Mouse (Mus musculus): ENCODE data around the gene Atp6v0a2. TPM values are rescaled to one million over a fixed set of nuclear protein-coding genes. Genes with fewer than 3 reads are reported as not detected.

Gene Atp6v0a2
- polyA plus RNA-seq, 1 experiment = 127 TPM

- 97% methylated on average over 3 of the region's 3 CpGs for WGBS
- Histone ChIP-seq H3K4me1 (replicated peaks; ENCODE audit: control insufficient read depth, insufficient read depth, low read length) (no peaks in the 10 kb centered on the region), H3K36me3 (ENCODE audit: control insufficient read depth, insufficient read depth, low read length) (no peaks in the 10 kb centered on the region), H3K4me3 (ENCODE audit: control insufficient read depth, insufficient read depth, low read length) (no peak overlapping the region), H3K27me3 (ENCODE audit: control insufficient read depth, insufficient read depth, low read length) (no peaks in the 10 kb centered on the region), H3K27ac (ENCODE audit: control insufficient read depth, insufficient read depth, low read length) (no peak overlapping the region)
- TF ChIP-seq POLR2A (IDR thresholded peaks at IDR 0.05; ENCODE audit: control insufficient read depth, extremely low read depth, insufficient read depth, low read length, poor library complexity) (no peak), CTCF (IDR thresholded peaks at IDR 0.05; ENCODE audit: borderline replicate concordance, control insufficient read depth, extremely low read depth, insufficient read depth, low read length, poor library complexity) (no peak)
- DNase-seq = no peak
Measured at GRCm38 (mm10) chr5:124743841-124744240, 115.5 kb downstream of the Atp6v0a2 start.

GRCm38 (mm10) chr5:124746220-124746619 lies 117.8 kb downstream of the Atp6v0a2 start:
- TF ChIP-seq CTCF (IDR thresholded peaks at IDR 0.05; ENCODE audit: borderline replicate concordance, control insufficient read depth, extremely low read depth, insufficient read depth, low read length, poor library complexity) (no peak), POLR2A (IDR thresholded peaks at IDR 0.05; ENCODE audit: control insufficient read depth, extremely low read depth, insufficient read depth, low read length, poor library complexity) (no peak)
- Histone ChIP-seq H3K27ac (ENCODE audit: control insufficient read depth, insufficient read depth, low read length) (no peak overlapping the region), H3K4me1 (replicated peaks; ENCODE audit: control insufficient read depth, insufficient read depth, low read length) (no peaks in the 10 kb centered on the region), H3K4me3 (ENCODE audit: control insufficient read depth, insufficient read depth, low read length) (no peak overlapping the region), H3K27me3 (ENCODE audit: control insufficient read depth, insufficient read depth, low read length) (no peaks in the 10 kb centered on the region), H3K36me3 (ENCODE audit: control insufficient read depth, insufficient read depth, low read length) (no peaks in the 10 kb centered on the region)
- WGBS = 96% methylated on average over 15 of the region's 15 CpGs
- DNase-seq = no peak

- no peaks in the 10 kb centered on the region for H3K27me3 ChIP-seq (ENCODE audit: control insufficient read depth, insufficient read depth, low read length)
- H3K4me1 ChIP-seq (replicated peaks; ENCODE audit: control insufficient read depth, insufficient read depth, low read length) = no peaks in the 10 kb centered on the region
- no peak overlapping the region for H3K4me3 ChIP-seq (ENCODE audit: control insufficient read depth, insufficient read depth, low read length)
- no peak for DNase-seq
- H3K27ac ChIP-seq (ENCODE audit: control insufficient read depth, insufficient read depth, low read length) = no peak overlapping the region
- H3K36me3 ChIP-seq (ENCODE audit: control insufficient read depth, insufficient read depth, low read length) = no peaks in the 10 kb centered on the region
- 90% methylated on average over 18 of the region's 18 CpGs for WGBS
- TF ChIP-seq CTCF (IDR thresholded peaks at IDR 0.05; ENCODE audit: borderline replicate concordance, control insufficient read depth, extremely low read depth, insufficient read depth, low read length, poor library complexity) (no peak), POLR2A (IDR thresholded peaks at IDR 0.05; ENCODE audit: control insufficient read depth, extremely low read depth, insufficient read depth, low read length, poor library complexity) (no peak)
Measured at GRCm38 (mm10) chr5:124748296-124748695, 119.9 kb downstream of the Atp6v0a2 start.

GRCm38 (mm10) chr5:124751656-124752055 lies 123.3 kb downstream of the Atp6v0a2 start:
- no peak for TF ChIP-seq POLR2A (IDR thresholded peaks at IDR 0.05; ENCODE audit: control insufficient read depth, extremely low read depth, insufficient read depth, low read length, poor library complexity)
- no peak for TF ChIP-seq CTCF (IDR thresholded peaks at IDR 0.05; ENCODE audit: borderline replicate concordance, control insufficient read depth, extremely low read depth, insufficient read depth, low read length, poor library complexity)
- H3K36me3 ChIP-seq (ENCODE audit: control insufficient read depth, insufficient read depth, low read length) = no peaks in the 10 kb centered on the region

GRCm38 (mm10) chr5:124761011-124761410 lies 132.6 kb downstream of the Atp6v0a2 start:
- Histone ChIP-seq H3K36me3 (ENCODE audit: control insufficient read depth, insufficient read depth, low read length) (no peaks in the 10 kb centered on the region), H3K4me1 (replicated peaks; ENCODE audit: control insufficient read depth, insufficient read depth, low read length) (no peaks in the 10 kb centered on the region), H3K27me3 (ENCODE audit: control insufficient read depth, insufficient read depth, low read length) (no peaks in the 10 kb centered on the region), H3K4me3 (ENCODE audit: control insufficient read depth, insufficient read depth, low read length) (no peak overlapping the region), H3K27ac (ENCODE audit: control insufficient read depth, insufficient read depth, low read length) (no peak overlapping the region)
- peak; percentile 41 for DNase-seq
- TF ChIP-seq POLR2A (IDR thresholded peaks at IDR 0.05; ENCODE audit: control insufficient read depth, extremely low read depth, insufficient read depth, low read length, poor library complexity) (no peak), CTCF (IDR thresholded peaks at IDR 0.05; ENCODE audit: borderline replicate concordance, control insufficient read depth, extremely low read depth, insufficient read depth, low read length, poor library complexity) (peak; percentile 70; the same call in 1 of the 2 replicates)
- 60% methylated on average over 18 of the region's 18 CpGs for WGBS

More at GRCm38 (mm10) chr5:124751656-124752055, 123.3 kb downstream of the Atp6v0a2 start:
- WGBS = 91% methylated on average over 9 of the region's 9 CpGs
- DNase-seq = no peak
- Histone ChIP-seq H3K4me3 (ENCODE audit: control insufficient read depth, insufficient read depth, low read length) (no peak overlapping the region), H3K4me1 (replicated peaks; ENCODE audit: control insufficient read depth, insufficient read depth, low read length) (no peaks in the 10 kb centered on the region), H3K27ac (ENCODE audit: control insufficient read depth, insufficient read depth, low read length) (no peak overlapping the region), H3K27me3 (ENCODE audit: control insufficient read depth, insufficient read depth, low read length) (no peaks in the 10 kb centered on the region)

GRCm38 (mm10) chr5:124761787-124762186 lies 133.4 kb downstream of the Atp6v0a2 start:
- DNase-seq = no peak
- H3K4me1 ChIP-seq (replicated peaks; ENCODE audit: control insufficient read depth, insufficient read depth, low read length) = no peaks in the 10 kb centered on the region
- no peaks in the 10 kb centered on the region for H3K36me3 ChIP-seq (ENCODE audit: control insufficient read depth, insufficient read depth, low read length)
- H3K27me3 ChIP-seq (ENCODE audit: control insufficient read depth, insufficient read depth, low read length) = no peaks in the 10 kb centered on the region
- H3K4me3 ChIP-seq (ENCODE audit: control insufficient read depth, insufficient read depth, low read length) = no peak overlapping the region
- TF ChIP-seq CTCF (IDR thresholded peaks at IDR 0.05; ENCODE audit: borderline replicate concordance, control insufficient read depth, extremely low read depth, insufficient read depth, low read length, poor library complexity) (no peak), POLR2A (IDR thresholded peaks at IDR 0.05; ENCODE audit: control insufficient read depth, extremely low read depth, insufficient read depth, low read length, poor library complexity) (no peak)
- no peak overlapping the region for H3K27ac ChIP-seq (ENCODE audit: control insufficient read depth, insufficient read depth, low read length)
- WGBS = 90% methylated on average over 1 of the region's 1 CpGs

Other genes with a start within 250 kb of the Atp6v0a2 start
- gene Sbno1, start 202.6 kb upstream of the Atp6v0a2 start, polyA plus RNA-seq (2012; rRNA removed) = 36.3 and 40.8 TPM in 2 replicates
- 76.5 and 92.5 TPM in 2 replicates for gene Kmt5a, start 188.6 kb upstream of the Atp6v0a2 start, polyA plus RNA-seq (2012; rRNA removed)
- 38.5 and 38.6 TPM in 2 replicates for gene Rilpl2, start 150.2 kb upstream of the Atp6v0a2 start, polyA plus RNA-seq (2012; rRNA removed)
- gene Snrnp35, start 145.4 kb upstream of the Atp6v0a2 start, polyA plus RNA-seq (2012; rRNA removed) = 4.6 and 5.0 TPM in 2 replicates
- gene Rilpl1, start 97.2 kb upstream of the Atp6v0a2 start, polyA plus RNA-seq (2012; rRNA removed) = 3.6 and 9.5 TPM in 2 replicates
- 134 and 198 TPM in 2 replicates for gene Tmed2, start 87.9 kb upstream of the Atp6v0a2 start, polyA plus RNA-seq (2012; rRNA removed)
- gene Ddx55, start 75.7 kb upstream of the Atp6v0a2 start, polyA plus RNA-seq (2012; rRNA removed) = 33.2 and 38.5 TPM in 2 replicates
- gene Eif2b1, start 49.4 kb upstream of the Atp6v0a2 start, polyA plus RNA-seq (2012; rRNA removed) = 25.2 and 25.4 TPM in 2 replicates
- gene Gtf2h3, start 49.4 kb upstream of the Atp6v0a2 start, polyA plus RNA-seq (2012; rRNA removed) = 55.7 and 57.6 TPM in 2 replicates
- 0.31 and 0.38 TPM in 2 replicates for gene Dnah10, start 96.5 kb downstream of the Atp6v0a2 start, polyA plus RNA-seq (2012; rRNA removed)
- gene Ccdc92, start 233.8 kb downstream of the Atp6v0a2 start, polyA plus RNA-seq (2012; rRNA removed) = 16.1 and 17.5 TPM in 2 replicates
- 35.7 and 42.0 TPM in 2 replicates for gene Zfp664, start 234.1 kb downstream of the Atp6v0a2 start, polyA plus RNA-seq (2012; rRNA removed)

Measured in thymus, adult 2 months (tissue).